Mouse (Mus musculus) urinary bladder, postnatal 14 days (tissue): Measurements from ENCODE around the gene Atg4c.

Experiments used
- DNase-seq: peaks from one replicate; pipeline ENCODE4 v3.0.0; 2021; ENCODE audit warnings: low spot score

Gene Atg4c

GRCm38 (mm10) chr4:99263663-99264062 is 69.9 kb downstream of the Atg4c start:
- no peak for DNase-seq

DNA sequence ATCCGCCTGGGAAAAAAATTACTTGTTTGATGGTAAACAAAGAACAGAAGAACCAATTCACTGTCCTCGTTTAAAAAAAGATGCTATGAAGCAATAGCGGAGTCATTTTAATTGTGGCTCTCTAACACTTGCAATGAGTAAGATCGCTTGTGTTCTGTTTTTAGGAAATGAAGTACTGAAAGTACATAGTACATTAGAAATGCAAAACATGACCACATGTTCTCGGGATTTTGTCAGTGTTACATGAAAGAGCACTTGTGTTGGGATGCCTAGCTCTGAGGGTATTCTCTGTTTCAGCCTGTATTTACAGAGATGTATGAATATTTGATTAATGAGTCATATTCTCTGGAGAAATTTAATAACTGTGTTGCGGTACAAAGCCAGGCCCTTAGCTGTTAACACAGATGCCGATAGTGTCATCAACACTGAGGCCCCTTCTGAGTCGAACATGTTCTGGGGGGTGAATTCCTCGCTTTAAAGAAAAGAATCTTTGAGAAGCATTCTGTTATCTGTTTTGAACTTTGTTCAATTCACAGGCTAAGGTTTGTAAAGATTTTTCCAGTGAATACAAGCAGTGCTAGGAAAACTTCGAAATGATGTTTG is 73.2 kb downstream of the Atg4c start:
- no peak for DNase-seq

- DNase-seq = no peak
Measured at GRCm38 (mm10) chr4:99272860-99273259, 79.1 kb downstream of the Atg4c start.

GRCm38 (mm10) chr4:99273466-99273865 is 79.7 kb downstream of the Atg4c start:
- no peak for DNase-seq

- DNase-seq = no peak
Measured at GRCm38 (mm10) chr4:99273979-99274378, 80.2 kb downstream of the Atg4c start.

GRCm38 (mm10) chr4:99278876-99279275 is 85.1 kb downstream of the Atg4c start:
- DNase-seq = peak; percentile 45

DNA sequence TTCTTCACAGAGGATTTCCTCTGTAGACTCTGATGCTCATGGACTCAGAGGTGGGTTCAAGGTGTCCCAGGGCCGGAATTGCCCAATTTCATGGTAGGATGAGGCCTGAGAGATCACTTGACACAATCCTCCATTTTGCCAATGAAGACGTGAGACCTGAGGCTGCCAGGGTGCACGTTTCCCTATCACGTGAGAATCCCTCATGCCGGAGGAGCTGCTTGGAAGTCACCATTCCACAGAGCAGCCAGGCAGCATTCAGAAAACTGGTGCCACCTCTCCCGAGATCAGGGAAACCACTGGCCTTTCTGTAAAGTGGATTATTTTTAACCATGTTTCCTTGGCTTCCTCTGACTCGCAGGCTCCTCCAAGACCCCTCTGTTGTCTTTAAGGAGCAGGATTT is 88.0 kb downstream of the Atg4c start:
- no peak for DNase-seq

DNA sequence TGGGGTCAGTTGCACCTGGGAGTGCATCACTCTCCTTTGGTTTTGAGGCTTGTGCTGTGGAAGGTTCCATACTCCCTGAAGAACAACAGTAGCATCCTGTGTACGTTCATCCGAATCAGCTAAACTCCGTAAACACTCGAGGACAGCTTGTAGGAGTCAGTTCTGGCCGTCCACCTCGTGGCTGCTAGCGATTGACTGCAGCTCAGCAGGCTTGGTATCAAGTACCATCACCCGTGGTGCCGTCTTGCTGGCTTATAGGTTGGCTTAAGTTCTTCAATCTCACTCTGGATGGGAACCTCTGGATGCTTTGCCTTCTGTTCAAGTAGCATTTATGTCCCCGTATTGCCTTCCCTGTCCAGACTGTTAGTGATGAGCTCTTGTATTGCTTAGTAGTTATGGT is 95.6 kb downstream of the Atg4c start:
- DNase-seq = no peak

DNA sequence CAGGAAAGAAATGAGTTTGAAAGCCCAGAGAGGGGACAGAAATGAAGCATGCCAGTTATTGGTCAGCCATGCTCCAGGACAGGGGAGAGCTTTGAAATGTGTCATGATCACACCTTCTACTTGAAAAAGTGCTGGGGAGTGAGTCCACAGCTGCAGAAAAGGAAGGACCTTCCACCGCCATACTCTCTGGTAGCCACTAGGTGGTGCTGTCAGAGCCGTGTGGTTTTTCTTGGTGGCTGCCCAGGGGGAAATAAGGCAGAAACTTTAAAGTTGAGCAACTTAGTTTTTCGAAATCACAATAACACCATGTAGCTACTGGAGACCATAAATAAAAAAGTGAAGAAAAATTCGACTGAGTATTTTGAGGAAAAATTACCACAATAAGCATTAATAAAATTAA is 104.9 kb downstream of the Atg4c start:
- DNase-seq = peak; percentile 18

GRCm38 (mm10) chr4:99304793-99305192 is 111.1 kb downstream of the Atg4c start:
- no peak for DNase-seq
